Mouse (Mus musculus): Measurements from ENCODE around the gene Cgnl1. TPM values are rescaled to one million over a fixed set of nuclear protein-coding genes. Genes with fewer than 3 reads are reported as not detected.

The Cgnl1 gene
- total RNA-seq, 2 experiments from 2014 or later: 12.0 to 13.1 TPM

GRCm38 (mm10) chr9:71672495-71672894 lies 98.9 kb downstream of the Cgnl1 start:
- DNase-seq: no peak

DNA sequence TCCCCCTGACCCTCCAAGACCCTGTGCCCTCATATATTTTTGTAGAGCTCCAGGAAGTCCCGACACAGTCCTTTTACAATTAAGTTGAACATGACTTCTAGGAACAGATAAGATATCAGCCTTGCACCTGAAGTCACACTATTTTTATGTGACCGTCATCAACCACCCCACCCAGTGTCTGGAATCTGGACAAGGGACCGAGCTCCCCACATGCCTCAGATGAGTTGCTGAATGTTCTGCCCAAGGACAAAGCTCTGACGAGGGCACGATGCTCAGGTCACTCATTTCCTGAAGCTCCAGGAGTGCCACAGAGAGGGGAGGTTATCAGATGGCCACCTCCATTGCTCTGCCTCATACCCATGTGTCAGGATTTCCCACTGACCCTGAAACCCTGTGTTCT lies 100.7 kb downstream of the Cgnl1 start:
- no peak for DNase-seq

GRCm38 (mm10) chr9:71667616-71668015 lies 103.8 kb downstream of the Cgnl1 start:
- no peak for DNase-seq

DNA sequence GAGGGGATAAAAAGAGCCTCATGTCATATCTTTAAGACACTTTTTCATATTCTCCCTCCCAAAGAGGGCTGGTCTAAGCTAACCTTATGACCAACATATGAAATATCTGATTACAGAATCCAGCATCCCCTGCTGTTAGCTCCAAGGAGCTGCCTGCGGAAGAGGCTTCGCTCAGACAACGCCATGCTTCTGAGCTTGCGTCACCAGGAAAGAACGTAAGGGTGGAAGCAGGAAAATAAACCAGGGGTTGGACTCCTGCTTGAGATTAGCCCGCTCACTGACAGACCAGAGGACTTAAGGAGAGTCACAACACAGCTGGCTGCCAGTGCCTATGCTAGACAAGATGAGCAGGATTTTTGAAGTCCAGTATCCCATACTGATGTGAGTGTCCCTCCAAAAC lies 105.0 kb downstream of the Cgnl1 start:
- DNase-seq: no peak

DNA sequence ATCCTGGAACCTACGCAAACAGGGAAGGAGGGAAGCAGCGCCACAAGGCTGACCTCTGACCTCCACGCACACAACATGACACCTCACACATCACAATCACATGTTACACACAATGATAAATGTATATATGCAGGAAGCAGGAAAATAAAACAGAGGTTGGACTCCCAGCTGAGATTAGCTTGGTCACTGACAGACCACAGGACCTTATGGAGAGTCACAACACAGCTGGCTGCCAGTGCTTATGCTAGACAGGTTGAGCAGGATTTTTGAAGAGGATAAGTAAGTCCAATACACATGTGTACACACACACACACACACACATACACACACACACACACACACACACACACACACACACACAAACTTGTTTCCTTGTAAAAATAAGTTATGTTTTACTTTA lies 105.9 kb downstream of the Cgnl1 start:
- no peak for DNase-seq

DNA sequence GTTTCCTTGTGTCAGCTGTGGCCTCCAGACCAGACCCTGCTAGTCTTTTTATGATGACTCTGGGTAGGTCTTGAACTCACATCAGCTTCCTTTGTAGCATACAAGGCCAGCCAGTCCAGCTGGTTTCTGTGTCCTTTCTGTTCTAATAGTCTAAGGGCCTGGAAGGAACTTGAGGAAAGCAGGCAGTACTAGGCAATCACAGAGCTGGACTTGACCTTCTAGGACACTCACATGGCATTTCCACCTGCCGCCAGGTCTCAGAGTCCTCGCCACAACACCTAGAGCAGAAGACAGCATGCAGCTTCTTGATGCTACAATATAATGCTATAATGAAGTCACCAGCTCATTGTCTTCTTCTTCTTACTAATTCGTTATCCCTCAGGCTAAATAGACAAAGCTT lies 106.5 kb downstream of the Cgnl1 start:
- DNase-seq: no peak

DNA sequence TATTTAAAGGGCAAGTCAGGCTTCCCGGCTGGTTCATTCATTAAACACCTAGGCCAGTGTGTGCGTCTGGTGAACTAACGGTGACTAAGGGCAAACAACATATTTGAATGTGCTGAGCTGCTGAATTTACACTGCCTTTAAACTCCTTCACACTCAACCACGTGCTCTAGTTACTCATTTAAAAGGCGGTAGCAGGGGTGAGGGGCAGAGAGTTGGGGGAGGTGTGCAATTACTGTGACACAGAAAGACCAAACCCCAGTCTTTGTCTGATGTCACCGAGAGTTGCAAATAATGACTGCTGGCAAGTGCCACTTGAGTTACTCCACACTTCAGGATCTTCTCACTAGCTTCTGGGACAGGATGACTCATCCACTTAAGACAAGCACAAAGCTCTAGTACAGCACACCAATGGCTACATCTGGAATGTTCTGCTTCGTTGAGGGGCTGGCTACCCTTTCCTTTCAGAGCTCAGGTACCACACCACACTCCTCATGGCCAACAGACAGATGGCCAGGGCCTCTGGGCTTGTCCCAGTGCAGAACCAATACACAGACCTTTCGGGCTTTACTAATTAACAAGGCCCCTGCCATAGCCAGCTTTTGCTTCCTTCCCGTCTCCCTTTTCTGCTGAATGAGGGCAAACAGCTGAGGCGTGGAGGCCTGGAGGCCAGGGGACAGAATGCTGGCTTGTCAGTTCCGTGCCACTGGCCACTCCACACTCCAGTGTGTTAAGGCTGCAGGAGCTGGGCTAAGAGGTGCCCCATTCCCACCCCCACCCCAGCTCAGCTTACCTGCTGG lies 107.8 kb downstream of the Cgnl1 start:
- DNase-seq: no peak

- no peak for DNase-seq
Measured at GRCm38 (mm10) chr9:71660540-71660939, 110.9 kb downstream of the Cgnl1 start.

- DNase-seq: no peak
Measured at GRCm38 (mm10) chr9:71659681-71660080, 111.7 kb downstream of the Cgnl1 start.

- no peak for DNase-seq
Measured at GRCm38 (mm10) chr9:71657199-71657598, 114.2 kb downstream of the Cgnl1 start.

DNA sequence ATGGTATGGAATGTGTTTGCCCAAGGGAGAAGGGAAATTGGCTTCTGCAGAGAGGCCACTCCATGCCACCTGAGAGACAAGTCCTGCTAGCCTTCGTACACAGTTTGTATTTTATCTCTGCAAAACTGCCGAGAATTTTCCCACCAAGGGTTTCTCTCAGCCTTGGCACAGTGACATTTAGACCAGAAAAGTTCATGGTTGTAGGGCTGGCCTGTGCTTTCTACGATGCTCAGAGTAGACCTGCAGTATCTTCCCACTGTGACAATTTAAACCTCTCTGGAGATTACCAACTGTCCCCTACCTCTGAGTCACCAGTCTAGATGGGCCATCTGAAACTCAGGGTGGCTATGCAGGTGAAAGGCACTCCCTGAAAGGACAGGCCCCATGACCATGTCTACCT lies 116.5 kb downstream of the Cgnl1 start:
- DNase-seq: no peak

DNA sequence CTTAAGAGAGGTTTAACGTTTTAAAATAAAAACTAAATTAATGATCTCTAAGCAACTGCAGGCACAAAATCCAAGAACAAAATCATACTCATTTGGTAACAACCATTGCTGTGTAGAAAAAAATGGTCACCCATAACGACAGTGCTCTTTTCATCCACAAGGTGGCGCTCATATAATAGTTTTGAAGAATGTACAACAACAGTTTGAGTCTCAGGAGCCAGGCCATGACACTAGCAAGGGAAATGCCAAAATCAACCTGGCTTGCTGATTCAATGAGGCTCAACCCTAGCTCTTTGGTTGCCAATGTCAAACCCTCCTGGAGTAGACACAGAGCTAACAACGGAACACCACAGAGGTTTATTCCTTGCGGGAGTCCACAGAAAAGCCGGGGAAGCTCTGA lies 125.3 kb downstream of the Cgnl1 start:
- peak; percentile 78 for DNase-seq

DNA sequence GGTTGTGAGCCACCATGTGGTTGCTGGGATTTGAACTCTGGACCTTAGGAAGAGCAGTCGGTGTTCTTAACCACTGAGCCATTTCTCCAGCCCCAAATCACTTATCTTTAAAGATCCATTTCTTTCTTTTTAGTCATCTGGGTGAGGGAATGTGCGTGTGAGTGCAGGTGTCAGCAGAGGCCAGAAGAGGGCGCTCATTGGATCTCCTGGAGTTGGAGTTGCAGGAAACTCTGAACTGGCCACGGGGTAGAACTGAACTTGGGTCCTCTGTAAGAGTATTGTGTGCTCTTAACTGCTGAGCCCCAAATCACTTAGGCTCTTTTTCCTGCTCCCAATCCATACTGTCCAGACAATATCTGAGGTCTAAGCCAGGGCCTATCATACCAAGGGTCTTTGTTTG lies 127.8 kb downstream of the Cgnl1 start:
- no peak for DNase-seq

GRCm38 (mm10) chr9:71642270-71642669 lies 129.1 kb downstream of the Cgnl1 start:
- no peak for DNase-seq

DNA sequence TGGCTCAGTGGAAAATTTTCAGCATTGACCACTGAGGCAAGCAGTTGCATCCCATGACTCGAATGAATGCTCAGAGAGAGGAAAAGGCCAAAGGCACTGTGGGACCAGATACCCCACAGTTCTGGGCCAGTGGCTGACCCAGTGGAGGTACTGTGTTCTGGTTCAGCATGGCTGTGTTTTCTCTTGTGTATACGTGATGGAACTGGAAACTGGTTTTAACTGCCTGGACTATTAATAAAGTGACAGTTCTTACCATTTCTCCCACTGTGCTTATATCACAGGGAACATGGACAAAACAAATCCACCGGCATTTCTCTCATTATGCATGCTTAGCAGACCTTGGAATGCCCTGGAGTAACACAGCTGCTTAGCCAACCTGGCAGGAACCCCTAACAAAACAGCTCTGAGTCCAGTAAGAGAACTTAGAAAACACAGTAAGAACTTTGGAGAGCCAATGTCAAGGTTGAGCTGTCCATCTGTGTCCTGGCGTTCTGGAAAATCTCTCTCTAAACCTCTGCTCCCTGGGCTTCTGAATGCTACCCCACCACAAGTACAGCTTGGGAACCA lies 131.0 kb downstream of the Cgnl1 start:
- DNase-seq: no peak

- DNase-seq: no peak
Measured at GRCm38 (mm10) chr9:71638198-71638597, 133.2 kb downstream of the Cgnl1 start.

DNA sequence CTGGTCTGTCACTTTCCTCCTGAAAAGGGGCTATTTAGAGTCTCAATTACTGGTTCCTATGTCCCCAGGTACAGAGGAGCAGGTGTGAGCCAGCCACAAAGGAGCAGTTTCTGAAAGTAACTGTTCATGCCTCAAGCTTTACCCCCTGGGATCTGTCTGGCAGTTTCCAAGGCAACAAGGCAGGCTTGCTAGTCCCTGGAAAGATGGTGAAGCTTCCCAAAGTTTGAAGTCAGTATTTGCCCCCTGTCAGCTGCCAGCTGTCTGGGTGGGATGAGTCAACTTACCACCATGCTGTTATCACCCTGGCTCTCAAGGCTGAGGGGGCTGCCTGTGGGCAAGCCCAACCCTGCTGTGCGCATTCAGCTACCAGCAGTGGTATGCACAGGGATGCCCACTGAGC lies 134.5 kb downstream of the Cgnl1 start:
- DNase-seq: no peak

DNA sequence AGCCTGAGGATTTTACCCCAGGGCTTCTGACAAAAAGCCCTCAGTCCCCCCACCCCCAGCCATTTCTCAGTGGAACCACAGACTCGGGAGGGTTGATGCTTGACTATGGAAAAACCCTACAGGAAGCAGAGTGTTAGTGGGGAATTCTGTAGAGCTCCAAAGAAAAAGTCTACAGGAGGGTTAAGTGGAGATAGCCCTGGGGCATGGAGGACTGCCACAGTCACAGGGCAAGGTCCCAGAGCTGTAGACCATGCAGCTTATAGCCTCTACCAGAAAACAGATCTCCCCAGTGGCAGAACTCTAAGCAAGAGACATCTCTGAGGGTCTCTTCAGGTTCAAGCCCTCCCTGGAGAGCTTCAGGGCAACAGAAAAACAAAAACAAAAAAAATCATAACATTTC lies 135.8 kb downstream of the Cgnl1 start:
- DNase-seq: no peak

DNA sequence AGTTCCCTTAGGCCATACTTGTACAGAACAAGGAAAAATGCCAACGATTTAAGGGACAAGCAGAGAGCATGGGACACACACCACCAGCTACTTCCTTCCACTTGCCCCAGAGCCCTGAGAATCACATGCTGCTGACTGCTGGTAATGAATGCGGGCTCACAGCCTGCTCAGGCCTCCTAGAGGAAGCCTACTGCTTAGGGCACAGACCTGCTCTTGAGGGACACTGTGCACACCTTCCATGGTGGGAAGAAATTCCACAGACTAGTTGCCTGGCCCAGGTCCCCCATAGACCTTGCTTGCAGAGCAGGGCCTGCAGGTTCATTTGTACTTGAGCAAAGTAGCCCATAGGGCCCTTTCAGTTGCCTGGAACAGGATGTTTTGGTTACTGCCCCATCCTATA lies 136.5 kb downstream of the Cgnl1 start:
- no peak for DNase-seq

GRCm38 (mm10) chr9:71628921-71629320 lies 142.5 kb downstream of the Cgnl1 start:
- no peak for DNase-seq

- DNase-seq: no peak
Measured at GRCm38 (mm10) chr9:71628286-71628685, 143.1 kb downstream of the Cgnl1 start.

GRCm38 (mm10) chr9:71625961-71626360 lies 145.4 kb downstream of the Cgnl1 start:
- no peak for DNase-seq

DNA sequence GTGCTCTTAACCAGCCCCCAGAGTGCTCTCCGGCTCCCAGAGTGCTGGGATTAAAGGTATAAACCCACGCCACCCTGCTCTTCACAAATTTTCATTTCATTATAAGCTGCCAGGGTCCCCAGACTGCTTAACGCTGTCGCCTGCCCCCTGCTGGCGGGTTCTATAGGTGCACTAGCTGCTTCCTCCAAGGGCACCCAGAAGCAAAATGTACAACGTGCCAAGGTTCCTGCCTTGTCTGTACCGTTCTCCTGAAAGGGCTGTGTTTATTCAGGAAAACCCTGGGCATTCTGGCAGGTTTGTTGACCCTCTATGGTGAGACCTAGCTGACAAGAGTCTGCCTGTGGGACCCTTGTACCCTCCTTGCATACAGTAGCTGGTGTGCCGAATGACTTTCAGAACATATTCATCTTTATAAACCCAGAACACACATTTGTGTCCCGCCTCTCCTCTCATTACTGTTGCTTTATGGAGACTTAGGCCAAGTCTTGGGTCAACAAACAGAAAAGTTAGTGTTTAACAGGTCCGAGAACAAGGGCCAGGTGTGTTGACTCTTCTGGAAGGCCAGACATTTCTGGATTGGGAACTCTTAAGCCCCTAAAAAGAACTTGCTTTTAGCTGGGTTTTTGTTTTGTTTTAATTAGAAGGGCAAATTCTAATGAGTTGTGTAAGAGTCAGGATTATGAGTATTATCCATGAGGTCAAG lies 146.5 kb downstream of the Cgnl1 start:
- DNase-seq: peak; percentile 76
